Mouse (Mus musculus): Measurements from ENCODE around the gene Med24. TPM values are rescaled to one million over a fixed set of nuclear protein-coding genes. Genes with fewer than 3 reads are reported as not detected.

Gene Med24
- total RNA-seq, 2 experiments from 2014 or later, result 47.8 to 58.0 TPM

GRCm38 (mm10) chr11:98723098-98723497 lies 6.1 kb downstream of the Med24 start:
- DNase-seq (ENCODE audit: low spot score in 2 of 2), result no peak

GRCm38 (mm10) chr11:98721458-98722226 lies 7.6 kb downstream of the Med24 start:
- DNase-seq (ENCODE audit: low spot score in 2 of 2), result peak in 1 of 2 experiments; percentile 77

GRCm38 (mm10) chr11:98720756-98721155 lies 8.5 kb downstream of the Med24 start:
- DNase-seq (ENCODE audit: low spot score in 2 of 2), result no peak

- DNase-seq (ENCODE audit: low spot score in 2 of 2), result peak; percentile 75 to 84
These were observed 11.3 kb downstream of the Med24 start for GRCm38 (mm10) chr11:98717904-98718303.

- no peak for DNase-seq (ENCODE audit: low spot score in 2 of 2)
These were observed 13.3 kb downstream of the Med24 start for GRCm38 (mm10) chr11:98715946-98716345.

- no peak for DNase-seq (ENCODE audit: low spot score in 2 of 2)
These were observed 15.5 kb downstream of the Med24 start for GRCm38 (mm10) chr11:98713703-98714102.

GRCm38 (mm10) chr11:98712009-98712408 lies 17.2 kb downstream of the Med24 start:
- DNase-seq (ENCODE audit: low spot score in 2 of 2), result peak in 1 of 2 experiments; percentile 9

GRCm38 (mm10) chr11:98711046-98711434 lies 18.2 kb downstream of the Med24 start:
- no peak for DNase-seq (ENCODE audit: low spot score in 2 of 2)

- DNase-seq (ENCODE audit: low spot score in 2 of 2), result peak; percentile 67 to 85
These were observed 18.7 kb downstream of the Med24 start for GRCm38 (mm10) chr11:98710416-98711045.

- peak in 1 of 2 experiments; percentile 55 for DNase-seq (ENCODE audit: low spot score in 2 of 2)
These were observed 20.1 kb downstream of the Med24 start for GRCm38 (mm10) chr11:98709001-98709741.

GRCm38 (mm10) chr11:98708282-98708956 lies 20.8 kb downstream of the Med24 start:
- no peak for DNase-seq (ENCODE audit: low spot score in 2 of 2)

- peak in 1 of 2 experiments; percentile 60 for DNase-seq (ENCODE audit: low spot score in 2 of 2)
These were observed 21.6 kb downstream of the Med24 start for GRCm38 (mm10) chr11:98707401-98708281.

GRCm38 (mm10) chr11:98705021-98705420 lies 24.2 kb downstream of the Med24 start:
- DNase-seq (ENCODE audit: low spot score in 2 of 2), result no peak

GRCm38 (mm10) chr11:98702323-98702722 lies 26.9 kb downstream of the Med24 start:
- no peak for DNase-seq (ENCODE audit: low spot score in 2 of 2)

- no peak for DNase-seq (ENCODE audit: low spot score in 2 of 2)
These were observed 28.0 kb downstream of the Med24 start, which contains the start of gene Csf3 for GRCm38 (mm10) chr11:98701213-98701670. TSS of gene Csf3 (plus strand) at chr11:98701263.

- peak; percentile 61 to 74 for DNase-seq (ENCODE audit: low spot score in 2 of 2)
These were observed 29.3 kb downstream of the Med24 start for GRCm38 (mm10) chr11:98699911-98700310.

GRCm38 (mm10) chr11:98698849-98699640 lies 30.2 kb downstream of the Med24 start:
- DNase-seq (ENCODE audit: low spot score in 2 of 2), result no peak

- DNase-seq (ENCODE audit: low spot score in 2 of 2), result no peak
These were observed 32.0 kb downstream of the Med24 start for GRCm38 (mm10) chr11:98697225-98697624.

Measured in gastrocnemius, postnatal 4 days (tissue).